Mouse (Mus musculus): ENCODE data around the gene Gpr137b.
"Not testable (repeated sequence)": the region's sequence is repeated elsewhere in the genome, so short reads cannot be mapped to it uniquely, and the experiment has no call there.

The Gpr137b gene

DNA sequence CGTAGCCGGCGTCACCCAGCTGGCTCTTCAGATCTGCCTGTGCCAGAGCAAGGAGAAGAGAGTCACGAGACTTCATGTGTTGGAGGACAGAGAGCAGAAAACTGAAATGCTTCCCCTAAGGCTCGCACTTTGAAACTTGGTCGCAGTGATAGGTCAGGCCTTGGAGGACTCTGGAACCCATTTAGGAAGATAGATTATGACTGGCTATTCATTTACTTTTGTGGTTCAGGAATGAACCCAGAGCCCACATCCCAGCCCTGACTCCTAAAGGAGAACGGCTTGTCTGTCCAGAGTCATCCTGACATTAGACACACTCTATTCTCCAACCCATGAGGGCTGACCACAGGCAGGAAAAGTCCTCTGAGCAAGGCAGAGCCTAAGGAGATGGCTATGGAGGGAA lies 30.3 kb downstream of the Gpr137b start:
- DNase-seq (ENCODE audit: low spot score) = not testable (repeated sequence)

DNA sequence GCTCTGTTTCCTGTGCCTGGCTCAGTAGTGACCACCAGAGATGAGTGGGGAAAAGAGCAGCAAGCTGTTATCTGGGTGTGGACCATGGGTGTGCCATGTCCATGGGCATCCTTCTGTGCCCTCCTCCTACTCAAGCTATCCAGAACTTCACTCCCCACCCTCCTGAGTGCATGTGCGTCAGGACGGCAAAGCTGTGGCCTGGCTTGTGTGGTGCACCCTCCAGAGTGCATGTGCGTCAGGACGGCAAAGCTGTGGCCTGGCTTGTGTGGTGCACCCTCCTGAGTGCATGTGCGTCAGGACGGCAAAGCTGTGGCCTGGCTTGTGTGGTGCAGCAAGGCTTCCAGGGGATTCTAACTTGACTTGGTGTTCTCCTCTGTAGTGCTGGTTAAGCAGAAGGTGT lies 31.6 kb downstream of the Gpr137b start:
- not testable (repeated sequence) for DNase-seq (ENCODE audit: low spot score)

DNA sequence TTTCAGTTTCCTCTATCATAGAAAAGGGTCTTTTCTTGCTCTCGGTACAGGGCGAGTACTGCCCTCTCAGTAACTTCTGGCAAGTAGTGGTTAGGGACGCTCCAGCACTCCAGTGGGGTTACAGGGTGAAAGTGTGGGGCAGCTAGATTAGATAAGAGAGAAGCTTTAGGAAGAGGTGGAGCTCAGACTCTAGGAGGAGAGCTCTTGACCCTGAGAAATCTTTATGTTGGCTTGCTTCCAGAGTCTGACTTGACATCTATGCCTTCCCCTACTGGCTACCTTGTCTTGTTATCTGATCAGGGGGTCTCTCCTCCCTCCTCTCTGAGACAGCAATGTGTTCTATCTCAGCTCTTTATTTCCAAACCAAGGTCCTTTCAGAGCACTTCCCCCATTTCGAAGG lies 33.8 kb downstream of the Gpr137b start:
- not testable (repeated sequence) for DNase-seq (ENCODE audit: low spot score)

DNA sequence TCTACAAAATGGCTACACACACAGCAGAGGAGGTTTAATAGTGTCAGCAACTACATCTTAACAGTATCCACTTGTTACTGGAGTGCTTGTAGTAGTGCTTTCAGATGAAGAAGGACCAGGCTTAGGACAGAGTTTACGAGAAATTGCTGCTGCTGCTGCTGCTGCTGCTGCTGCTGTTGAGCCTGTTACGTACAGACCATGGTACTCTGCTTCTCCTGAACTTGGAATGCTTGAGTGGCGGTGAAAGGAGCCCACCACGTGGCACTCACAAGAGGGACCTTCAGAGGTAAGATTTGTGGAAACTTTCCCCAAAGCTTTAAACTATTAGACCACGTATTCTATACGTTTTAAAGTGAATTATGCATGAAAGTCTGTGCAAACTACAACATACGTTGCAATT lies 35.2 kb downstream of the Gpr137b start:
- DNase-seq (ENCODE audit: low spot score) = not testable (repeated sequence)

DNA sequence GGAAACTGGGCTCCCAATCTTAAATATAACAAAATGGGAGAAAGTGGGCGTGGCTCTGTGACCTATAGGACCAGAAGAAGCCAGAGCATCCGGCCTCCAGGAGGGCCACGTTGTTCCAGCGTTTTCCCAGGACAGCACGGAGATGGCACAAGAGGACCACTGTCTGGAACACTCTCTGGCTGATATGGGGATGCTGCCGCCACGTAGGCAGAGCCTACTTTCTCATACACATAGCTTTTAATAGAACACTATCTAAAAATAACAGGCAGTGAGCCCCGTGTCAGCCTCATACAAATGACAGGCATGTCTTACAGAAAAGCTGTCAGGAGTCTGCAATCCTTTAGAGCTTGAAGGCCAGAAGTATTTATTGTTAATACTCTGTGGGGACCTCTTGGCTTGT lies 35.7 kb downstream of the Gpr137b start:
- DNase-seq (ENCODE audit: low spot score) = not testable (repeated sequence)

DNA sequence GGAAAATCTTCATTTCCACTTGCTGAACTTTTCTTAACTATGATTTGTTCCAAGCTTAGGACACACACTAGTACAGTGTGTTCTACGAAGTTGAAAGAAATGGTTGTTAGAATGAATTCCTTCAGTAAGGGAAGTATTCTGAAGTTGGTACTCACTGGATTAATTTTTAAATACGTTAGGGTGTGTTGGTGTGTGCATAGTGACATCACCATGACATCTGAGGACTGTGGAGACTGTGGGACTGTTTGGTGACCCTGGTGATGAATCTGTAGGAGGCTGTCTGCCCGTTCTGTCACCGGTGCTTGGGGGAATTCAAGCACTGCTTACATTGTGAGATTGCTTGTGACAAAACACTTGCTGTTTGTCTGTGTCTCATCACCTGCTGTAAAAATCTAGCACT lies 41.7 kb downstream of the Gpr137b start:
- DNase-seq (ENCODE audit: low spot score) = not testable (repeated sequence)

DNA sequence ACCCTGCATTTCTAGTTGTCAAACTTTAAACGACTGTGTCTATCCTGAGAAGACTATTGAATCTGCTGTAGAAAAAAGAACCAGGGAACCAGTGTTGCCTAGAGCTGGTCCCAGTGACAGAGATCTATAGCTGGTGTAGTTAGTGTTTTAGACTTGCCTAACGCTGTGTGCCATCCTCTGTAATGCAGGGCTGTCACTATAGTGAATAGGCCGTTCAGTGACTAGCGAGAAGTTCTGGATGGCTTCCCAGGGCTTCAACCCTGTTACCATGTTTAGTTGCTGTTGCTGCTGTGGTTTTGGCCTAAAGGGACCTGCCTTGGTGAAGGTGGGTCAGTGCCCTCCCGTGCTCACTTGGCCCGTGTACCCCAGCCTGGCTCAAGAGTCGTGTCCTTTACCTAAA lies 43.1 kb downstream of the Gpr137b start:
- DNase-seq (ENCODE audit: low spot score) = not testable (repeated sequence)

DNA sequence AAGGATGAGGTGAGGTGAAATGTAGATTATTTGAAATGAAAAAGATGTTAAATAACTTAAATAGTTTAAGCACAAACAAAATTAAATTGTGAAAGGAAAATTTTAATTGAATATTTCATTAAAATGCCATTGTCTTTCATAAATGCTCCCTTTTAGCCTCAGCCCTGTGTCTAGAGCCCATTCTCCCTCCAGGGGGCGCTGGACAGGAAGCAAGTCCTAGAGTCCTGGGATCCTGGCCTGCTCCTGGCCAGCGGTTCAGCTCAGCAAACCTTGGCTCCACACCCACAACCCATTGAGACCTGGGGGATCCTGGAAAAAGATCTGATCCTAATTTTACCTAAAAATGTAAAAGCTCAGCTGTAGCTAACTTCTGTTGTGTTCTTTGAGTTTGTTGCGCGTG lies 44.5 kb downstream of the Gpr137b start:
- DNase-seq (ENCODE audit: low spot score) = peak; percentile 46

DNA sequence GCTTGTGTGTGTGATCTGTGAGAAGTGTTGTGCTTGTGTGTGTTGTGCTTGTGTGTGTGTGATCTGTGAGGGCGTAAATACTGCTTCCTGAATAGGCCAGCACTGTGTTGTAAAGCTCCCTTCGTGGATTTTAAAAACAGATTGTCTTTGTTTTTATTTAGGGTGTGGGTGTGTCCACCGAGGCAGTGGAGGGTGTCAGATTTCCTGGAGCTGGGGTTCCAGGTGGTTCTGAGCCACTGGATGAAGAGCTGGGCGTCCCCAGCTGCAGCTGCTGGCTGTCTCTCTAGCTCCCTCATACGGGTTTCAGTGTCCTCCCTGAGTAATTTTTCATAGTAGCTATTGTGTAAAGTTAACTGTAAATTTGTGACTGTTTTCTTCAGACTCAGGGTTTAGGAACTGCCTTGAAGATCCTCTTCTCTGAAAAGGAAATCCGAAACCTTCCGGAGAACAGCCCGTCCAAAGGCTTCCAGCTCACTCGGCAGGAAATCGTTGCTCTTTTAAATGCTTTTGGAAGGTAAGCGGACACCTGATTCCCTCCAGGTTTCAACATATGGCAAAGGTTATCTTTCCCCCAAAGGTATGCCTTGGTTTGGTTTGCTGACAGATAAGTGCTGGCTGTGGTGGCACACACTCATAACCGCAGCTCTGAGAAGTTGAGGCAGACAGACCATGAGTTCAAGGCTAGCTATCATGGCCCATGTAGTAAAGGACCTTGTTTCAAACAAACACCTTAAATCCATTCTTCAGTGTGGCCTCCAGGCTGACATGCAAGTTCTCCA lies 46.0 kb downstream of the Gpr137b start:
- peak; percentile 15 for DNase-seq (ENCODE audit: low spot score)

DNA sequence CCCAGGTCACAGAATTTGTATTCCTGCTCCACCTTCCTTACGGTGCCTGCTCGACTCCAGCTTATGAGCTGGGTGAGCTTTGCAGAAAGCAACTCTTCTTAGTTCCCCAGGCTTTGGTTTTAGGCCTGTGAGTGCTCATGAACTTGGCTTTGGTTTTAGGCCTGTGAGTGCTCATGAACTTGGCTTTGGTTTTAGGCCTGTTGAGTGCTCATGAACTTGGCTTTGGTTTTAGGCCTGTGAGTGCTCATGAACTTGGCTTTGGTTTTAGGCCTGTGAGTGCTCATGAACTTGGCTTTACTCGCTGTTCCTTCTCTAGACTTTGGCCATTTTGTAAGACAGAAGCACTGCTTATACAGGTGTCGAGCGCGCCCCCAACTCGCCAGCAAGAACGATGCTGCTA lies 56.5 kb downstream of the Gpr137b start:
- not testable (repeated sequence) for DNase-seq (ENCODE audit: low spot score)

DNA sequence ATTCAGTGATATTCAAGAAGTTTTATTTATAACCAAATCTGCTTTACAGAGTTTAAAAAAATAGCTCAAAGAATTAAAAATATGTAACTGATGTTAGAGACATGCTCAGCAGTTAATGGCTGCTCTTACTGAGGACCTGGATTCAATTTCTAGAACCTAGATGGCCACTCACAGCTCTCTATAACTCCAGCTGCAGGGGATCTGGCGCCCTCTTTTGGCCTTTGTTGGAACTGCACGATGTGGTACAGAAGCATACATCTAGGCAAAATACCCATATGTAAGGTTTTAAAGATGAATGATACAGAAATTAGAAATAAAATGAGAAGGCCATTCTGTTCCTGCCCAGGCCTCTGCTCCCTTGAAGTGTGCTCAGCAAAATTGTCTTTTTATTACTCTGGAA lies 64.9 kb downstream of the Gpr137b start:
- peak; percentile 71 for DNase-seq (ENCODE audit: low spot score)
